Mouse (Mus musculus) spleen, adult 2 months (tissue): ENCODE data around the gene Gm20388. TPM values are rescaled to one million over a fixed set of nuclear protein-coding genes. Genes with fewer than 3 reads are reported as not detected.
A peak's percentile ranks its signal among the peaks of the same experiment; 100 is the strongest.

Source experiments
- DNase-seq, 2 experiments: peaks; one replicate each; pipeline versions ENCODE4 v3.0.0 to v3.0.0-alpha.2; 2012 to 2021; ENCODE audit warnings: low spot score in 2 of 2, low read depth in 1 of 2
- H3K27ac ChIP-seq: fragments of 200-500 bp; 2 replicates; pipeline ENCODE4 v1.5.1; 2012; ENCODE audit warnings: low read length, inconsistent platforms; ENCODE audit not compliant: insufficient read depth
- H3K27me3 ChIP-seq: fragments of 200-500 bp; 2 replicates; pipeline ENCODE4 v1.6.1; 2012; ENCODE audit warnings: mild to moderate bottlenecking, moderate library complexity, low read length, inconsistent platforms; ENCODE audit not compliant: control insufficient read depth, insufficient read depth
- H3K36me3 ChIP-seq: fragments of 200-500 bp; 2 replicates; pipeline ENCODE4 v1.6.1; 2012; ENCODE audit warnings: mild to moderate bottlenecking, low read length, inconsistent platforms; ENCODE audit not compliant: control insufficient read depth, insufficient read depth
- H3K4me1 ChIP-seq: fragments of 200-500 bp; 2 replicates; pipeline ENCODE4 v1.6.1; 2011; ENCODE audit warnings: inconsistent platforms; ENCODE audit not compliant: control insufficient read depth, insufficient read depth, insufficient read length
- H3K4me3 ChIP-seq: fragments of 200-500 bp; 2 replicates; pipeline ENCODE4 v1.5.1; 2011; ENCODE audit warnings: mild to moderate bottlenecking, inconsistent platforms; ENCODE audit not compliant: insufficient read depth, insufficient read length; ENCODE audit errors: extremely low read depth
- CTCF ChIP-seq: fragments of 200-500 bp; IDR thresholded peaks from 2 replicates; pipeline ENCODE4 v1.5.1; 2011; ENCODE audit warnings: mild to moderate bottlenecking, inconsistent platforms; ENCODE audit not compliant: insufficient read depth, insufficient read length, insufficient replicate concordance; ENCODE audit errors: extremely low read depth
- POLR2A ChIP-seq: fragments of 200-500 bp; IDR thresholded peaks from 2 replicates; pipeline ENCODE4 v1.6.1; 2011; ENCODE audit warnings: low read depth, low read length, inconsistent platforms
- WGBS: fragments of 180-500 bp; shearing (Covaris S2); methylation state at CpG from one replicate; pipeline ENCODE4 v1.1.7; 2018; 5-methylcytosine and 5-hydroxymethylcytosine counted together
- polyA plus RNA-seq: library from polyadenylated mRNA; depleted of rRNA; stranded (reverse); fragments of >200 nt; gene quantifications from 2 replicates; pipeline ENCODE4 v1.2.3, GENCODE M21; 2012

Gm20388 gene
- polyA plus RNA-seq, 1 experiment = 26.1 TPM

DNA sequence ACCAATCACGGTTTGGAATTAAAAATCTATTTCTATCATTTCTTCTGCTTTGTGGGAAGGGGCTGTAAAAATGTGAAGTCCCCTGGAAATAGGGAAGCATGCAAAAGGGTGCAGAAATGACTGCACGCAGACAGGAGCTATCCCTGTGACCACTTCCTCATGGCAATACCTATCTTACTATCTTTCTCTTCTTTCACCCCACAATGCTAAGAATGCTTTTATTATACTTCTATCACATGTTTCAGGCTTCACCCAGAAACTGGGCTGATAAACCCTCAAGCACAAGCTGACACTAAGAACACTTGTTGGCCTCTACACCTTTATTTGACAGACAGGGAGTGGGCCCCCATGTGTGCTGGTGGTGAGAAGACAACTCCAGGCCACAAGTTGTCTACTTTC, 3021.9 kb downstream of the Gm20388 start:
- Histone ChIP-seq H3K27me3 (no peaks in the 10 kb centered on the region), H3K36me3 (no peaks in the 10 kb centered on the region), H3K4me1 (peaks cover 45% of the 10 kb centered on the region), H3K27ac (0 out of 2 replicates have a peak overlapping the region, but pooled peaks have one; percentile 17), H3K4me3 (no peak overlapping the region)
- no peak for DNase-seq
- 12% methylated on average over 2 of the region's 2 CpGs for WGBS
- TF ChIP-seq POLR2A = no peak
- no peak for TF ChIP-seq CTCF

GRCm38 (mm10) chr8:122933973-122934372, 3023.3 kb downstream of the Gm20388 start:
- peak overlapping the region; percentile 44; the same call in 1 of the 2 replicates for H3K27ac ChIP-seq
- H3K4me1 ChIP-seq = peaks cover 43% of the 10 kb centered on the region
- TF ChIP-seq CTCF (no peak), POLR2A (no peak)
- no peak for DNase-seq
- no peaks in the 10 kb centered on the region for H3K27me3 ChIP-seq
- no peak overlapping the region for H3K4me3 ChIP-seq
- no peaks in the 10 kb centered on the region for H3K36me3 ChIP-seq

DNA sequence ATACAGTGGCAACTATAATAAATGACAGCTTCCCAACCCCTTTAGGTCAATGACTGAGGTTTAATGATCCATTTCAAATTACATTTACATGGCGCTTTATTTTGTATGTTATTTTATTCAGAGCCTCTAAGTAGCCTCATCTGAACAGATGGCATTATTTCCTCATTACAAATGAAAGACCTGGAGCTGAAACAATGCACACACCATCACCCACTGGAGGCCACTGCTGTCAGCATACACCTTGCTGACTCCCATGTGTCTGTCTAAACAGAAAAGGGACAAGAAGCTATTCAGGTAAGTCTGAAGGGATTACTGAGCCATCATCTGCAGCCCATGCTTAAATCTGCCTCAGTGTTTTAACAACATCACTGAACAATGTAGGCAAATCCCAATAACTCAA, 3024.5 kb downstream of the Gm20388 start:
- H3K4me1 ChIP-seq = peaks cover 50% of the 10 kb centered on the region
- TF ChIP-seq CTCF (no peak), POLR2A (no peak)
- H3K36me3 ChIP-seq = no peaks in the 10 kb centered on the region
- no peaks in the 10 kb centered on the region for H3K27me3 ChIP-seq
- H3K4me3 ChIP-seq = no peak overlapping the region
- no peak for DNase-seq
- no peak overlapping the region for H3K27ac ChIP-seq
- WGBS = 98% methylated on average over 1 of the region's 1 CpGs

DNA sequence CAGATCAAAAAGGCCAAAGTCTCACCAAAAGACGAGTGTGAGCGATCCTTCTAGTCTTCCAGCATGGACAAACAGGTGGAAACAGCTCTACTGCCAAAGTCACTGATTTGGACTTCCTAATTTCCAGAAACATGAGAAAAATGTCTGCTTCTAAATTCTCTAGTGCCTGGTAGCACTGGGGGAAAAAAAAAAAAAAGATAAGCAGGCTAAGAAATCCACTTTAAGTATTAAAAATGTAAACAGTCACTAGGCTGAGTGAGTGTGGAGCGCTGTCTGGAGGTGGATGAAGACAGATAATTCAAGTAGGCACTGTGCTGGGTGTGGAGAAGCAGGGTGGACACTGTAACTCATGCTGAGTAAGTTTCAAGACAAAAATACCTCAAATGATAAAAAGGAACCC, 3025.3 kb downstream of the Gm20388 start:
- WGBS = 85% methylated on average over 3 of the region's 3 CpGs
- Histone ChIP-seq H3K4me1 (peaks cover 53% of the 10 kb centered on the region), H3K4me3 (no peak overlapping the region), H3K27ac (no peak overlapping the region; the same call in 1 of the 2 replicates), H3K36me3 (no peaks in the 10 kb centered on the region), H3K27me3 (no peaks in the 10 kb centered on the region)
- TF ChIP-seq POLR2A (no peak), CTCF (no peak)
- no peak for DNase-seq

GRCm38 (mm10) chr8:122937545-122938053, 3027.0 kb downstream of the Gm20388 start:
- Histone ChIP-seq H3K27ac (peak overlapping the region; percentile 90), H3K4me3 (peak overlapping the region; percentile 6; the same call in 1 of the 2 replicates), H3K27me3 (no peaks in the 10 kb centered on the region), H3K4me1 (peaks cover 46% of the 10 kb centered on the region), H3K36me3 (no peaks in the 10 kb centered on the region)
- no peak for TF ChIP-seq CTCF
- no peak for TF ChIP-seq POLR2A
- DNase-seq = peak; percentile 54 to 62
- WGBS = 23% methylated on average over 2 of the region's 2 CpGs

DNA sequence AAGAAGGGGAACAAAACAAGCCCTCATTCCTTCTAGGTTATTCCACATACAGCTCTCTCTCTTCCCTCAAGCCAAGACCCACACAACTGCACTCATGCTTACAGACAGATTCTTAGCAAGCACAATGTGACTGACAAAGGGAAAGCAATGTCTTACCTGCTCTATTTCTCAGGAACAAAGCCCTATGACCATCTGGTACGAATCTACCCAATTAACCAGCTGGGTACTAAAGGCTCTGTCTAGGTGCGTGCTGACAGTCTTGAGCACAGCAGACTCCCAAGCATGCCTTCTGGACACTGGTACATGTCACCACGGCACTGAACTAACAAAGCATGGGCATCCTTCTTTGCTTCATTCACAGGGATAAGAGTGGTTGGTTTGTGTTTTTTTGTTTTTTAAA, 3027.5 kb downstream of the Gm20388 start:
- Histone ChIP-seq H3K27me3 (no peaks in the 10 kb centered on the region), H3K36me3 (no peaks in the 10 kb centered on the region), H3K27ac (peak overlapping the region; percentile 90), H3K4me1 (peaks cover 45% of the 10 kb centered on the region), H3K4me3 (peak overlapping the region; percentile 39)
- TF ChIP-seq POLR2A (no peak), CTCF (no peak)
- DNase-seq = no peak
- WGBS = 53% methylated on average over 3 of the region's 3 CpGs

- no peaks in the 10 kb centered on the region for H3K27me3 ChIP-seq
- 8% methylated on average over 4 of the region's 4 CpGs for WGBS
- peak; percentile 64 to 72 for DNase-seq
- peaks cover 42% of the 10 kb centered on the region for H3K4me1 ChIP-seq
- H3K4me3 ChIP-seq = no peak overlapping the region
- H3K36me3 ChIP-seq = no peaks in the 10 kb centered on the region
- TF ChIP-seq POLR2A = no peak; the same call in 1 of the 2 replicates
- H3K27ac ChIP-seq = peak overlapping the region; percentile 90
Observed at GRCm38 (mm10) chr8:122938591-122938990, 3027.9 kb downstream of the Gm20388 start.
